In the genomic region with DNA sequence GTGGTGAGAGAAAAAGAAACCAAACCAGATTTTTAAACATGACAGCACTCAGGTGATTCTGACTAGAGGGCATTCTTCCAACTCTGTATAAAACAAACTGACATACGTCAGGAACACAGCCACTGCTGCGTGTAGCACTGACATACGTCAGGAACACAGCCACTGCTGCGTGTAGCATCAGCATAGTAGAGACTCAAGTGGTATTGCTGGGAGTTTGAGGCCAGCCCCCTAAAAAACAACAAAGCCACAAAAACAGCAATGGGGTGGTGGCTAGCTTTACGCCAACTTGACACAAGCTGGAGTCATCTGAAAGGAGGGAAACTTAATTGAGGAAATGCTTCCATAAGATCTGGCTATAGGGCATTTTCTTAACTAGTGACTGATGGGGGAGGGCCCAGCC, we compare ENCODE assay signal across 10 mouse cellular contexts.
"Had no signal": no experiment of that assay in that cellular context is flagged by ENCODE, and none has a peak within 500 bp of the region (broad histone marks: within the 10 kb centered on the region; RNA-seq: fewer than 3 reads in every experiment).

No protein-coding gene starts in this region.

- DNase-seq: liver, postnatal 0 days; lung, adult 2 months; lung, postnatal 4 days; right cerebral cortex, postnatal 14 days; thymus, adult 2 months; thymus, postnatal 25 days; thymus, postnatal 4 days had no signal

- ATAC-seq: liver, postnatal 0 days; lung, postnatal 0 days; midbrain, embryonic 13.5 days; midbrain, embryonic 15.5 days had no signal
